Mouse (Mus musculus) layer of hippocampus, postnatal 25 days (tissue): ENCODE measurements at regions not wholly inside any gene's neighbourhood (a gene's known extent, or its start where the extent isn't known, plus 50 kb on each side); places are given as distances from the start of the nearest gene placed in this dataset.

ENCODE experiments used
- DNase-seq, 2 experiments: peaks; one replicate each; pipeline ENCODE4 v3.0.0; 2022; ENCODE audit warnings: mixed read lengths in 2 of 2, low spot score in 1 of 2; ENCODE audit errors: extremely low spot score in 1 of 2

DNA sequence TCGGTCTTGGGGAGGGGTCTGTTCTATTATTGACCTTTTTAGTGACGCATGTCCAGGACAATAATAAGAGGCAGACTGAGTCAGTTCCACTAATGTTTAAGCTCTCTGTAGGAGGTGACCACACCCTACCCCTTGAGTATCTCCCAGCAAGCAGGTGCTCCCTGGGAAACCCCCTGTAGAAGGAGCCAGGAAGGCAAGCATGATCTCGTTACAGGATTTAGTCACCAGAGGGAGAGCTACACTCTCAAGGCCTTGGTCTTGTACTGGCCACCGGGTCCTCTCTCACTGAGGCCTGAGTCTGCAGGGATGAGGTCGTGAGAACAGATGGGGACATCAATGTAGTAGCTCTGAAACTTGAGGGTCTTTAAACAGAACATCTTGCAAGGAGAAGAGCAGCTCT lies 55.3 kb upstream of the Ccnd2 start:
- no peak for DNase-seq

DNA sequence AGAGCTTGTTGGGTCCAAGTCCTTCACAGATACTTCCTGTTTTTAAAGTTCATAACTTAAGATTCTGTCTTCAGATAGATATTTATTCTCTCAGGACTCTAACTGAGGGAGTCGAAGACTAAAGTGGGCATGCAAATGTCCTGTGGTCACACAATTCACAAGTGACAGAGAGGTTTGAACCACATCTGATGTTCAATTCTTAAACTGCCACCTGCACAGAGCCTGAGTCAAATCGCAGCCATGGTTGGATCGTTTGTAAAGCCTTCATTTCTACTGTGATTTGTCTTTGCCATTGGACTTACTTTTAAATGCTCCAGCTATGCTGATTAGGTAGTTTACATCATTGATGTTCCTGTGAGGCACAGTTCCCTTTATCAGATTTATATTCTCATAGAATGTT lies 61.4 kb upstream of the Ccnd2 start:
- no peak for DNase-seq

DNA sequence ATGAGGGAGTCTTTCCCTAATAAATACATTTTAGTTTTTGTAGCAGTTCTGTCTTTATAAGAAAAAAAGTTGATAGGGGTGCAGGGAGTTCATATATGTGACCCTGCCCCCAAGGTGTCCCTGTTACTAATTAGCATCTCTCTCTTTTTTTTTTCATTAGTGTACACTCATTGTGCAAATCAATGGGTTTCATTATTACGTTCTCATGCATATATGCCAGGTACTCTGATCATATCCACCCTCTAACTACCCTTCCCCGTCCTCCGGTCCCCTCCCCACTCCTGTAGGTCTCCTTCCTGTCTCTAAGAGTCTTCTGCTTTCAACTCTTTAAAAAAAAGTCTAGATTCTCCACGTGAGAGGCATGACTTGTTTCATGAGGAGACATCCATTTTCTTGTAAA lies 63.9 kb upstream of the Ccnd2 start:
- no peak for DNase-seq

DNA sequence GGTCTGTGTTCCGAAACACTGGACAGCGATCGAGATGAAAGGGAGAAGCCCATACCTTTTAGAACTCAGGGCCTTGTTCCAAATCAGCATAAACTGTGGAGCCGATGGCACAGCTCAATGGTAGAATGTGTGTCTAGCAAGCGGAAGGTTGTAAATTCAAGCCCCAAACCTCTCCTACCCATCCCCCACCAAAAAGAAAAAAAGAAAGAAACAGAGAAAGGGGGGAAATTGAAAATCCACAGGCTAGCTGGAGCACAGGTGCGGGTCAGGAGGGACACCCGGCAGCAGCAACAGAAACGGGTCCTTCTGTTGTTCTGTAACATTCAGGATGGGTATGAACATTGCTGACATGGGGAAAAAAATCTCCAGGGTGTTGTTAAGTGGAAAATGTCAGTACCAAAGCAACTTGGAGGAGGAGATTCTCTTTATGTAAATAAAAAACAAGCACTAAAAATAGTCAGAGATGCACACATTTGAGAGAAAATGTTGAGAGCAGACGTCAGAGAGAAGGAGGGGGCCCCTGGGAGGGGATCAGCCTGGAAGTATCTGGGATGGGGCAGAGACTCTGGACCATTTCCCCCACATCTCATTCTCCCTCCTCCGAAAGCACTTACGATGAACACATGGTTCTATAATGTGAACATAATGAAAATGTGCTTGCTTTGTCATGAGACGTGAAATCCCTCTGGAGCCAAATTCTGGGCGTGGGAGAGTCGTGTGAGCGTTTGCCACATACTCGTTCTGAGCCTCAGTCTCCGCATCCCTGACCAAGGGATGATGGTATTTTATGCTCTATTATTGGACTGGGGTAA lies 66.8 kb upstream of the Ccnd2 start:
- DNase-seq = no peak

DNA sequence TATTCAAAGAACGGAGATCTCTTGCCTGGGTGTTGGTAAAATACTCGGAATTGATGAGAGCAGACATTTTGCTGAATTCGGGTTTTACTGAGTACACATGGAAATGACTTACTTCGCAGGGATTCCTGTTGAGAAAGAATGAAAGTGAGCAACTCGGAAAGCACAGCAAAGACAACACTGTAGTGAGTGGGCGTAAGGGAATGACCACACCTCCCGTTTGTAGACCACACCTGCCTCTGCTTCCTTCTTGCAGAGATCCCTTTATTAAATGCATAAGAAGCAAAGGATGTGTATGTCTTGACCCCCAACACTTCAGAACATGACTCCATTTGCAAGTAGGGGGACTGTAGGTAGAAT lies 67.4 kb upstream of the Ccnd2 start:
- no peak for DNase-seq

DNA sequence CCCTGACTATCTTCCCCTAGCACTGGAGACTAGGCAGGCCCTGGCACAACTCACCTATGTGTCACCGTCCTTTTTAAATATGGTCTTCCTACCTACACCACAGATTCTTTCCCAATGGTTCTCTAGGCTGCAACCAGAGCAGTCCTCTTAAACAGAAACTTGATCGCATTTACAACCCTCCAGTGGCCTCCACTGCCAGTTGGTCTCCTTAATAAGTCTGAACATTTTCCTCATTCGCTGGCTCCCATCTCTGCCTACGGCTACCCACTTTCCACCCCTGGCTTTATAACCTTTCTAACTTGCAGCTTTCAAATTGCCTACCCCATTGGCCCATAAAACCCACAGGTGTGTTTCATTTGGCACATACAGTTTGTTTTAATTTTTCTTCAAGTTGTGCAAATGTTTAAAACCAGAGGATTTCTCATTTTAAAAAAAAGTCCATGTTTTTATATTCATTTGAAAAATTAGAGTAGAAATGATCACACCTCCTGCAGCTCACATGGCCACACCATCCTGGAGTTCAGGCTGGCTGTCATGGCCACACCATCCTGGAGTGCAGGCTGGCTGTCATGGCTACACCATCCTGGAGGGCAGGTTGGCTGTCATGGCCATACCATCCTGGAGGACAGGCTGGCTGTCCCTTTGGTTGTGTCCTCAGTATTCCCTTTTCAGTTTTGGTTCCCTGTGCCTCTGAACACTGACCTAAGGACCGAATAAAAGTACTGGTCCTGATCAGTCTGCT lies 74.4 kb upstream of the Ccnd2 start:
- DNase-seq = no peak

DNA sequence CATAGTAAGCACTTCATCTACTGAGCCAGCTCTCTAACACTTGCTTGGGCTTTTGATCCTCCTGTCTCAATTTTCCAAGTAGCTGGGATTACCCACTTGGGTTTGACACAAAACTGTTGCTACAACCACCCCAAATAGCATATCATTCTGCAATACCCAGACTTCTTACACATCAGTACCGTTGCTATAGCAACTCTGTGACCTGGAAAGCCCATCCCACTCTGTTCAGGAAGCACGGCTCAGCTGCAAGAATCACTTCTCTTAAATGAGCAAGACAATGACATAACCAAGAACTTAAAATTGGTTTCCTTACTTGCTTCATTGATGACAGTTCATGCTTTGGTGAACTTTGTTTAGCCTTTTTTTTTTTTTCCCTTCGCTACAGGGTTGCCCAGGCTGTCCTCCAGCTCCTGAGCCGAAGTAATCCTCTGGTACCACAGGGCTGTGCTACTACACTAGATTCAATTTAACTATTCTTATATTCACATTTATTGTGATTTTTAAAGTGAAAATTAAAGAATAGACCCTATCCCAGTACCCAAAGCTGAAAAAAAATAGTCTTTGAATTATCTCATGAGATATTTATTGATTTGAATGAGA lies 84.6 kb upstream of the Ccnd2 start:
- no peak for DNase-seq

DNA sequence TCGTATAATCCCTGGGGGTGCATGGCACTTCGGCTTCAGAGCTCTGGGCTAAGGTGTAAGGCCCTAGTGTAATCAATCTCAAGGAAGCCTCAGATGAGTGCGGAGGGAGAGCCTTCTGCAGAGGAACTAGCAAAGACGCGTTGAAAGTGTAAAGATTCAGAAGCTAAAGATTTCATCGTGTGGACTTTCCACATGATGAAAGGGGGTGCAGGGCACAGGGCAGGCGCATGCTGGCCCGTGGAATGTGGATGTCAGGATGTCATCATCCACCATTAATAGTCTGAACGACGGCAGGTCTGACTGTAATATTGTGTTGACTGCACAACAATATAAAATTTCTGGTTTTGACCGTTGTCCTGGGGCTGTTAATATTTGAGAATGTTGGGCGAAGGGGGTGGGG lies 85.2 kb upstream of the Ccnd2 start:
- no peak for DNase-seq

DNA sequence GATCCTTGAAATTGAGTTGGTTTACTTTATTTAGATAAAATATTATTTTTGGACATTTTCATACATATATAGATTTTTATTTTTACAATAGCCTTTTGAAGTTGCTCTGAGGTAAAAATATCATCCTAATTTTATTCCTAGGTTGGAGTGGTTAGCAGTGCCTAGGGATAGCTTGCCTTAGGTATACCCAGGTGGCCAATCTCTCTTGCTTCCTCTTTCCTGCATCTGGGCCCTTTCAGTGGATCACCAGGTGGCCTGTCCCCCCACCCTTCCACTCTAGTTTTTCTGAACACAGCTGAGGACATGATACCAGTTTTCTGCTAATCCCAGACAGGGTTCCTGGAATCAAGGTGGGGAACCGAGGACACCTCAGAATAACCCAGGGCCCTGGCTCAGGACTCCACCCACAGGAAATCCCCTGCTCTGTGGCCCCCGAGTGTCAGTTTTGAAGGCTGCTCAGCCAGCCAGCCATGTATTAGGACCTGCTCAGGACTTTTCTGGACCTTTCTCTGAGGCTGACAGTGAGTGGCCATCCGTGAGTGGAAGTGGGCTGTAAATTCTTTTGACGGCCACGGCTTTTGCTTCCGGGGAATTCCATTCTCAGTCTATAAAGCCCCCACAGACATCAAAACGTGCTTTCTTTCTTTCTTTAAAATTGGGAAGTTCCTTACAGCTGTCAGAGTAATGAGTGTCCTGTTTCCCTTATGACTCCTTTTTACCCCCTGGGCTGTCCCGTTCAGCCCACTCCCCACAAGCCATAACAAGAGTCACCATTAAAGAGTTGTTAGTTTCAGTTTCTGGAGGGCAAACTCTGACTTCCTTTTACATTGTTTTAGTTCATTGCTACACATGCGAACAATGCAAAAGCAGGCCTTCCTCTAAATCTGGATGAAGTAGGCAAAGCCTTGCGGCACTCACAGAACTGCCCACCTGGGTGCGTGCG lies 87.8 kb upstream of the Ccnd2 start:
- DNase-seq = no peak

DNA sequence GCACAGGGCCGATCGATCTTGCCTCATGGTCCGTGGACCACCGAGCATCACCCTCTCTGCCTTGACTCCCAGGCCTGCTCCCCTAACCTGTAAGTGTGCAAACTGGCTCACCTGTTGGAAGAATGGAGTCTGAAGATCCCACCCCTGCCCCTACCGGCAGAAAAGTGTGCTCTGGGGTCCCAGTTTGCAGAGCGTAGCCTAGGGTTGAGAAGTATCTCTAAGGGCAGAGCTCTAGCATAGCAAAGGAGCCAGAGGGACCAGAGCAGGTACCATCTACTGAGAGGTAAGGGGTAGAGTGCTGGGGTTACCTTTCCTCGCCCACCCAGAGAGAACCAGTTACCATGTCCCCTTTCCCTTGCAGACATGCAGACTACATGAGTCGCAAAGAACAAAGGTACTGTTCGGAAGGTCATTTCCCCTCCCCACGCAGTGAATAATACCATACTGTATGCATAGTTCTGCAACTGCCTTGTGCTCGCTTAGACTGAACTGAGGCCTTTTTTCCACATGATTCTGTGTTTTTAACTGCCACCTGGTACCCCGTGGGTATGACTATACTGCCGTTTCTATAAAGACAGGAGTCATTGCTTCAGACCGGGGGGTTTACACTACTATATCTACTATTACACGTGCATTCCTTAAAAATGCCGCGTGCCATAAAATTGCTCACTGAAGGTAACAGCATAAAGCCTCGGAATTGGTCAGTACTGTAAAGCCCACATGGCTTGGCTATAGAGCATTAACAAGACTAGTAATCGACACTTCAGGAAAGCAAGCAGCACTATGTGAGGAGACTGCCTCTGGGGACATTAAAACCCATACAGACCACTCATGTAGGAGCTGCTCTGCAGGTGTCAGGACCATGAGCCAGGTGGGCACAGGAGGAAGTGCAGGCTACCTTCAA lies 88.7 kb upstream of the Ccnd2 start:
- DNase-seq = no peak

DNA sequence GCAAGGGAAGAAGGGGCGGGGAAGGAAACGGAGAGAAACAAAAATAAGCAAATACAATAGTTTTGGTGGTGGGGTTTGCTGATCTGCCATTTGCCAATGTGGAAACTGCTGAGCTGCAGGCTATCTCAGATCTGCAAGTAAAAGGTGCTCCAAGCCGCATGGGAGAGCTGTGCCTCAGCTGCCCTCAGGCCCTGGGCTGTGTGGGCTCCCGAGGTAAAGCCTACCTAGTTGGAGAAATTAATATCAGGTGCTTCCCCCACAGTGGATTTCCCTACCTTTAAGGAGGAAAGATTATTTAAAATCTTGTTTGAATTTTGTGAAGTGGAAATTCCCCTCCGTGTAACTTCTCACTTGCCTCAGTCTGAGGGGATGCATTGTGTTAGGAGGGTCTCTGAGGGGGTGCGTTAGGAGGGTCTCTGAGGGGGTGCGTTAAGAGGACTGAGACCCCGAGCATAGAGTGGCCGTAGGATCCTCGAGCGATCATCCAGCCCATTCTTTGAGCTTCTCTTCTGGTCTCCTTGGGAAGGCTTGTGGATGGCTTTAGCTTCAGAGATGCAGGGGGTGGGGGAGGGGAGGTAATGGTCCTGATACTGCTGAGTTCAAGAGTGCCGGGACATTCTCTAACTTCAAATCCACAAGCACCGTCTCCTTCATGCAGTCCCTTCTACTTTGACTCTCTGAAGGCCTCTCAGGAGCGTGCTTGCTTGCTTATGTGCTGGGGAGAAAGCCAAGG lies 89.9 kb upstream of the Ccnd2 start:
- no peak for DNase-seq

DNA sequence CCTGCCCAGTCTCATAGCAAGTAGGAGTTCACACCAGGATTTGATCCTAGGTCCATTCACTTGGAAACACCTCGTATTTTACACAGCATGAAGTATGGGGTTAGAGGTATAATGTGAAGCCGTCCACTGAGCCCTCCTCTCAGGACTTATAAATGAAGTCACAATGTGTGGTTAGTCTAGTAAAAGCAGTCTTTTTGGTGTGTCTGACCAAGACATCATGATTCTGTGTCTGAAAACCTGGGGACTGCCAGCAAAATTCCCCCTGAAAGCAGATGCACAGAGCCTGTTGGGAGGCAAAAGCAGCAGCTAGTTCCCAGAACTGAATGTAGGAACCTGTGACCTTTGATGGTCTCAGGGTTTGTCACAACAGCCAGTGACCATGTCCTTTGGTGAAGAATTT lies 91.0 kb upstream of the Ccnd2 start:
- no peak for DNase-seq

DNA sequence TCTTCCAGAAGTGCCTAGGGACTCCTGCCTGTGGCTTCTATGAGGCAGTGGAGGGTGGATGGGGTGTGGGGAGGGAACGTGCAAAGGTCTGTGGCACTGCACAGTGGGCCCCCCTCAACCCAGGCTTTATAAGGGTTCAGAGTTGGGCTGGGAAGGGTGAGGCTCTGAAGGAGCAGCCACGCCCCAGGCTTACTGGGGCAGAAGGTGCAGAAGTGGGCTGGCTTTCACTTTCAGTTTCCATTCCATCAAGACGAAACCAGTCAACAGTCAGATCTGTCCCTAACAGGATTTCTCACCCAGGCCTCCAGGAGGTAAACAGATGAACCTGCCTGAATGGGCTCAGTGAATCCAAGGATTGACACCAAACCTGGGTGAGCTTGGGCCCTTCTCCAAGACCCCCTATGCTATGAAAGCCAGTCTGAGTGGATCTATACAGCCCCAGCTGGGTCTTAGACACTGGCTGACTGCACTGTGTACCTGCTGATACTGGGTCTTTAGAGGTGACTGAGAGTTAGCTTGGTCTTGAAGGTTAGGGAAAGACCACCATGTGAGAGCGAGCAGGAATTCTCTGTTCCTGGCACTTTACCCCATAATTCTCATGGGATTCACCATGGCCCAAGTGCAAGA lies 93.9 kb upstream of the Ccnd2 start:
- no peak for DNase-seq

DNA sequence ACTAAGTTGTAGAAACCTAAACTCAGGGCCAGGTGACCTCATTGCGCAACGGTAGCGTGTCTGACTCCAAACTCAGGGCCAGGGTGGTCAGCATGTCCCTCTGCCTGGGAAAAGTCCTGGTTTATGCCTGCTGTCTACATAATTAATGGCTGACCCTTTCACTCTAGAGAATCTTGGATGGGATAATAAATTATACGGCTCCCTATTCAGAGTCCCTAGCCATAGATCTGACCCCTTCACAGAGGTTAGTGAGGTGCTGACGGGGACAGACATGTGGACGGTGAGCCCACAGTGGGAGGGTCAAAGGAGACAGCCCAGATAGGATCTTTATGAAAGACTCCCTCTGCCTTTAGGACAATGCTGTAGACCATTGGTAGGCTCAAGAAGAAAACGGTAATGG lies 94.7 kb upstream of the Ccnd2 start:
- DNase-seq = no peak

DNA sequence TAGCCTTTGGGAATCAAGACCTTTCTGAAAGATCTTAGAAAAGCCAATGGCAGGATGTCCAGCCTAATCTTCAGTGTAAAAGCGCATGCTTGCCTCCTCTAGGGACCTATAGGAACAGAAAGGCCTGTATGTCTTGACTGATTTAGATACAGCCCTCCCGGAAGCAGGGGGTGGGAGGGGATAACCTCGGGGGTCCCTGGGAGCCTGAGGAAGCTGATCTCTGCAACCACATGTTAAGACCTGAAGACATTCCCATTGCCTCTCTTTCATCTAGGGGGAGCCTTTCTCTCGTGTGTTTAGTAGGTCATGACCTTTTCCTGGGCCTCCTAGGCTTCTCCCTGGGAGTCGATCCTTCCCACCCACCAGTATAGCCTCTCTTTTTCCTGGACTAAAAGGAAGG lies 95.3 kb upstream of the Ccnd2 start:
- DNase-seq = no peak

DNA sequence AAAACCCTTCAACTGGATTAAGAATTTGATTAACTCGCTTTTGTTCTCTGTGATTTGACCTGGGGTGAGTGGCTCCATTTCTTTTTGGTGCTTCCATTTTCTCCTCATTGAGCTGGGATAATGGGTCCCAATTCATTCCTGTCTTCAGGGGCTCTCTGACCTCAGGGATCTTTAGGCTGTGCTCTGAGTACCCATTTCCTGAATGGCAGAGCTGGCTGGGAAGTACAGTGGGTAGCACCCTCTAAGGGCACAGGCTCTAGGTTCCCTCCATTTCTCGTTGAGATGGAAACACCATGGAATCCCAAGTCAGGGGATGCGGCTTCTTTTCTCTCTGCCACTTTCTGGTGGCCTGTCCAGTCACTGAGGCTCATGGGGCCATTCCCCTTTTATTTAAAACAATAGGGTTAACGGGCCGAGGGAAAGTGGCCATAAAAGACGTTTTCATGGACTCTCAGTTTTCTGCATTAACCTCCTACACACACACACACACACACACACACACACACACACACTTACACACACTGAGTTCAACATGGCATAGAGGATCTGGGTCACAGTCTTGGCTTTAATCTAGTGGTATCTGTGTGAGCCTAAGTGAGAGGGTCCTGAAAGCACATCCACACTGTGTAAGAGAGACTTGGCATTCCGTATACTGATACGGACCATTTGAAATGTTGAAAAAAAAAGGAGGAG lies 98.3 kb upstream of the Ccnd2 start:
- DNase-seq = no peak

DNA sequence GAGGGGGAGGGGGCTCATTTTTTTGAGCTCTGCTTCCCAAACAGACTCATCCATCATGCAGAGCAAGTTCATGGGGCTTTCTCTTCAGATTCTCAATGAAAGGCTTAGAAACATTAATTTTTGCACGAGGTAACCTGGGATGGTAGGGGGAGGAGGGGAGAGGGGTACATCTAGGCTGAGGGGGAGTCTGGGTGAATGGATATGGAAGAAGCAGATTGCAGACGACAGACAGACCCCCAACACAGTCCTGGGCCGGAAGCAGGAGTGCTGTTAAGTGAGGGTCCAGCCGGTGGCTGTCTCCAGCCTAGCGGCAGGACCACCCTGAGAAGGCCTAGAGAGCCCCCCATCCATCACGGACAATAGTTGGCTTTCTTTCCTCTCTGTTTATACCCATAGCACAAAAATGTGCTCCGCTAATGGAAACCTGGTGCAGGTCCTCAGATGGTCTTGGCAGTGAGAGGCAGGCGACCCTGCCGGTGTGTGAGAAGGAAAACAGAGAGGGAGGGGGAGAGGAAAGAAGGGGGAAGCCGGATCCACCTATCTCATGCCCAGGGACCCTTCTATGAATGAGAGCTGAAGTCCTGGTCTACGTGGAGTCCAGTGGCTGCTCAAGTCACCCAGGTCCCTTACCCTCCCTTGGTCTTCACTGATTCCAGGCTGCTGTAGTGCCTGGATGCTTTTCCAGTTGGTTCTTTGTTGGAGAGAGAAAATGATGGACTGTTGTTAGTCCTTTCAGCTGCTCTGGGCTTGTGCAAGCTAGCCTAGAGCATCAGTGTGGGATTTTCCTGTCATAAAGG lies 99.1 kb upstream of the Ccnd2 start:
- no peak for DNase-seq
